Mouse (Mus musculus) forebrain, embryonic 10.5 days (tissue): ENCODE measurements around the gene Gcnt4. TPM values are rescaled to one million over a fixed set of nuclear protein-coding genes. Genes with fewer than 3 reads are reported as not detected.

Experiments
- DNase-seq: peaks from one replicate; pipeline ENCODE4 v3.0.0-alpha.2; 2017; ENCODE audit warnings: low spot score; ENCODE audit errors: extremely low spot score
- H3K27ac ChIP-seq: fragments of 300-500 bp; sonication (generic); 2 replicates; pipeline ENCODE4 v1.5.1; 2016; ENCODE audit warnings: mild to moderate bottlenecking
- H3K27me3 ChIP-seq: fragments of 300-500 bp; sonication (generic); 2 replicates; pipeline ENCODE4 v1.6.1; 2016; ENCODE audit warnings: mild to moderate bottlenecking; ENCODE audit not compliant: poor library complexity, severe bottlenecking
- H3K36me3 ChIP-seq: fragments of 300-500 bp; sonication (generic); replicated peaks from 2 replicates; pipeline ENCODE4 v1.6.1; 2016; ENCODE audit warnings: mild to moderate bottlenecking, moderate library complexity
- H3K4me1 ChIP-seq: fragments of 300-500 bp; sonication (generic); 2 replicates; pipeline ENCODE4 v1.6.1; 2016
- H3K4me3 ChIP-seq: fragments of 300-500 bp; sonication (generic); 2 replicates; pipeline ENCODE4 v1.5.1; 2016; ENCODE audit warnings: mild to moderate bottlenecking, moderate library complexity
- H3K9me3 ChIP-seq: fragments of 300-500 bp; sonication (generic); 2 replicates; pipeline ENCODE4 v1.6.1; 2016; ENCODE audit warnings: mild to moderate bottlenecking, moderate library complexity
- WGBS: fragments of 180-500 bp; shearing (Covaris S2); methylation state at CpG from one replicate; pipeline ENCODE4 v1.1.7; 2016; 5-methylcytosine and 5-hydroxymethylcytosine counted together
- polyA plus RNA-seq: library from polyadenylated mRNA; unstranded; fragments of >200 nt; fragmentation: Nextera tagmentation; extraction: Ambion mirVana; gene quantifications from 2 replicates; pipeline ENCODE4 v1.2.1, GENCODE M21; 2016

Gcnt4 gene
- polyA plus RNA-seq, 1 experiment from 2014 or later = 0.22 TPM

GRCm38 (mm10) chr13:96984688-96985087 lies 60.2 kb downstream of the Gcnt4 start:
- no peak for DNase-seq
- Histone ChIP-seq H3K27ac (no peak overlapping the region), H3K36me3 (no peaks in the 10 kb centered on the region), H3K4me3 (no peak overlapping the region), H3K4me1 (peaks cover 19% of the 10 kb centered on the region), H3K9me3 (no peaks in the 10 kb centered on the region), H3K27me3 (no peaks in the 10 kb centered on the region)
- 82% methylated on average over 5 of the region's 5 CpGs for WGBS

GRCm38 (mm10) chr13:96985599-96986275 lies 61.2 kb downstream of the Gcnt4 start:
- no peaks in the 10 kb centered on the region for H3K9me3 ChIP-seq
- H3K27me3 ChIP-seq = no peaks in the 10 kb centered on the region
- no peak overlapping the region for H3K27ac ChIP-seq
- 76% methylated on average over 12 of the region's 12 CpGs for WGBS
- peaks cover 19% of the 10 kb centered on the region for H3K4me1 ChIP-seq
- no peak for DNase-seq
- H3K4me3 ChIP-seq = no peak overlapping the region
- H3K36me3 ChIP-seq = no peaks in the 10 kb centered on the region

GRCm38 (mm10) chr13:96989129-96989528 lies 64.6 kb downstream of the Gcnt4 start:
- no peak overlapping the region for H3K27ac ChIP-seq
- no peaks in the 10 kb centered on the region for H3K9me3 ChIP-seq
- no peak for DNase-seq
- H3K27me3 ChIP-seq = no peaks in the 10 kb centered on the region
- 96% methylated on average over 16 of the region's 16 CpGs for WGBS
- peaks cover 16% of the 10 kb centered on the region for H3K4me1 ChIP-seq
- no peak overlapping the region for H3K4me3 ChIP-seq
- no peaks in the 10 kb centered on the region for H3K36me3 ChIP-seq

GRCm38 (mm10) chr13:96990045-96990444 lies 65.6 kb downstream of the Gcnt4 start:
- no peak for DNase-seq
- 90% methylated on average over 3 of the region's 3 CpGs for WGBS

GRCm38 (mm10) chr13:96990561-96991265 lies 66.2 kb downstream of the Gcnt4 start:
- H3K27ac ChIP-seq = no peak overlapping the region
- DNase-seq = no peak
- no peaks in the 10 kb centered on the region for H3K36me3 ChIP-seq
- H3K9me3 ChIP-seq = no peaks in the 10 kb centered on the region
- 87% methylated on average over 14 of the region's 14 CpGs for WGBS
- peaks cover 11% of the 10 kb centered on the region for H3K4me1 ChIP-seq
- H3K27me3 ChIP-seq = no peaks in the 10 kb centered on the region
- H3K4me3 ChIP-seq = no peak overlapping the region

More at GRCm38 (mm10) chr13:96990045-96990444, 65.6 kb downstream of the Gcnt4 start:
- Histone ChIP-seq H3K27ac (no peak overlapping the region), H3K4me1 (peaks cover 16% of the 10 kb centered on the region), H3K27me3 (no peaks in the 10 kb centered on the region), H3K9me3 (no peaks in the 10 kb centered on the region), H3K36me3 (no peaks in the 10 kb centered on the region), H3K4me3 (no peak overlapping the region)

GRCm38 (mm10) chr13:96993291-96993989 lies 69.0 kb downstream of the Gcnt4 start:
- Histone ChIP-seq H3K4me1 (peaks cover 7% of the 10 kb centered on the region), H3K27me3 (no peaks in the 10 kb centered on the region), H3K9me3 (no peaks in the 10 kb centered on the region), H3K4me3 (no peak overlapping the region), H3K27ac (no peak overlapping the region), H3K36me3 (no peaks in the 10 kb centered on the region)
- no peak for DNase-seq
- WGBS = 42% methylated on average over 8 of the region's 8 CpGs

- Histone ChIP-seq H3K36me3 (no peaks in the 10 kb centered on the region), H3K27me3 (no peaks in the 10 kb centered on the region), H3K27ac (no peak overlapping the region), H3K9me3 (no peaks in the 10 kb centered on the region), H3K4me1 (peaks cover 7% of the 10 kb centered on the region), H3K4me3 (no peak overlapping the region)
- WGBS = 77% methylated on average over 5 of the region's 5 CpGs
- no peak for DNase-seq
Observed at GRCm38 (mm10) chr13:96995243-96995642, 70.8 kb downstream of the Gcnt4 start.

GRCm38 (mm10) chr13:96997080-96997479 lies 72.6 kb downstream of the Gcnt4 start:
- H3K36me3 ChIP-seq = no peaks in the 10 kb centered on the region
- no peaks in the 10 kb centered on the region for H3K9me3 ChIP-seq
- H3K4me1 ChIP-seq = peaks cover 7% of the 10 kb centered on the region
- no peak overlapping the region for H3K4me3 ChIP-seq
- no peaks in the 10 kb centered on the region for H3K27me3 ChIP-seq
- WGBS = 71% methylated on average over 1 of the region's 1 CpGs
- no peak for DNase-seq
- H3K27ac ChIP-seq = no peak overlapping the region

Other genes with a start within 250 kb of the Gcnt4 start
- not detected in 2 replicates for gene Ankrd31, start 176.4 kb upstream of the Gcnt4 start, polyA plus RNA-seq
- not detected in 2 replicates for gene 1700029F12Rik, start 109.7 kb downstream of the Gcnt4 start, polyA plus RNA-seq
- 11.3 and 12.2 TPM in 2 replicates for gene Fam169a, start 142.6 kb downstream of the Gcnt4 start, polyA plus RNA-seq
- 0.37 and 1.7 TPM in 2 replicates for gene Gm6169, start 174.5 kb downstream of the Gcnt4 start, polyA plus RNA-seq
- gene Gfm2, start 213.2 kb downstream of the Gcnt4 start, polyA plus RNA-seq = 44.0 and 47.1 TPM in 2 replicates
- gene Nsa2, start 213.2 kb downstream of the Gcnt4 start, polyA plus RNA-seq = 60.6 and 65.2 TPM in 2 replicates